Mouse (Mus musculus): ENCODE measurements around the gene Atxn1. TPM values are rescaled to one million over a fixed set of nuclear protein-coding genes. Genes with fewer than 3 reads are reported as not detected.

The Atxn1 gene
- polyA plus RNA-seq, 1 experiment, result 16.7 TPM

GRCm38 (mm10) chr13:45636435-45636834, 328.4 kb downstream of the Atxn1 start:
- 85% methylated on average over 3 of the region's 3 CpGs for WGBS
- TF ChIP-seq POLR2A (IDR thresholded peaks at IDR 0.05; ENCODE audit: borderline replicate concordance, extremely low read depth, low read depth, low read length), result no peak
- TF ChIP-seq CTCF (IDR thresholded peaks at IDR 0.05; ENCODE audit: insufficient read depth, low read length), result no peak
- peaks cover 3% of the 10 kb centered on the region; the same call in 1 of the 2 replicates for H3K4me1 ChIP-seq (ENCODE audit: control insufficient read depth, insufficient read depth, low read length)
- H3K4me3 ChIP-seq (replicated peaks; ENCODE audit: extremely low read depth, low read depth, low read length), result no peak overlapping the region
- DNase-seq, result no peak

- H3K4me3 ChIP-seq (replicated peaks; ENCODE audit: extremely low read depth, low read depth, low read length), result no peak overlapping the region
- no peak for TF ChIP-seq POLR2A (IDR thresholded peaks at IDR 0.05; ENCODE audit: borderline replicate concordance, extremely low read depth, low read depth, low read length)
- TF ChIP-seq CTCF (IDR thresholded peaks at IDR 0.05; ENCODE audit: insufficient read depth, low read length), result no peak
- H3K4me1 ChIP-seq (ENCODE audit: control insufficient read depth, insufficient read depth, low read length), result peaks cover 3% of the 10 kb centered on the region; the same call in 1 of the 2 replicates
- no peak for DNase-seq
These were observed 330.9 kb downstream of the Atxn1 start for GRCm38 (mm10) chr13:45633918-45634317.

- TF ChIP-seq POLR2A (IDR thresholded peaks at IDR 0.05; ENCODE audit: borderline replicate concordance, extremely low read depth, low read depth, low read length) (no peak), CTCF (IDR thresholded peaks at IDR 0.05; ENCODE audit: insufficient read depth, low read length) (no peak; the same call in 1 of the 2 replicates)
- DNase-seq, result no peak
- 76% methylated on average over 3 of the region's 3 CpGs for WGBS
- Histone ChIP-seq H3K4me3 (replicated peaks; ENCODE audit: extremely low read depth, low read depth, low read length) (no peak overlapping the region), H3K4me1 (ENCODE audit: control insufficient read depth, insufficient read depth, low read length) (peaks cover 7% of the 10 kb centered on the region)
These were observed 332.7 kb downstream of the Atxn1 start for GRCm38 (mm10) chr13:45632133-45632532.

GRCm38 (mm10) chr13:45630518-45631290, 334.1 kb downstream of the Atxn1 start:
- DNase-seq, result no peak
- WGBS, result 54% methylated on average over 12 of the region's 12 CpGs
- Histone ChIP-seq H3K4me3 (replicated peaks; ENCODE audit: extremely low read depth, low read depth, low read length) (no peak overlapping the region), H3K4me1 (ENCODE audit: control insufficient read depth, insufficient read depth, low read length) (peaks cover 7% of the 10 kb centered on the region)
- TF ChIP-seq CTCF (IDR thresholded peaks at IDR 0.05; ENCODE audit: insufficient read depth, low read length), result no peak

GRCm38 (mm10) chr13:45629750-45630149, 335.1 kb downstream of the Atxn1 start:
- TF ChIP-seq CTCF (IDR thresholded peaks at IDR 0.05; ENCODE audit: insufficient read depth, low read length) (no peak), POLR2A (IDR thresholded peaks at IDR 0.05; ENCODE audit: borderline replicate concordance, extremely low read depth, low read depth, low read length) (no peak)
- H3K4me3 ChIP-seq (replicated peaks; ENCODE audit: extremely low read depth, low read depth, low read length), result no peak overlapping the region
- WGBS, result 65% methylated on average over 1 of the region's 1 CpGs
- H3K4me1 ChIP-seq (ENCODE audit: control insufficient read depth, insufficient read depth, low read length), result peaks cover 7% of the 10 kb centered on the region
- DNase-seq, result no peak

- no peak for DNase-seq
- Histone ChIP-seq H3K4me3 (replicated peaks; ENCODE audit: extremely low read depth, low read depth, low read length) (no peak overlapping the region), H3K4me1 (ENCODE audit: control insufficient read depth, insufficient read depth, low read length) (peaks cover 5% of the 10 kb centered on the region)
- 81% methylated on average over 8 of the region's 8 CpGs for WGBS
- TF ChIP-seq POLR2A (IDR thresholded peaks at IDR 0.05; ENCODE audit: borderline replicate concordance, extremely low read depth, low read depth, low read length) (no peak), CTCF (IDR thresholded peaks at IDR 0.05; ENCODE audit: insufficient read depth, low read length) (no peak)
These were observed 336.5 kb downstream of the Atxn1 start for GRCm38 (mm10) chr13:45628341-45628740.

- Histone ChIP-seq H3K4me3 (replicated peaks; ENCODE audit: extremely low read depth, low read depth, low read length) (no peak overlapping the region), H3K4me1 (ENCODE audit: control insufficient read depth, insufficient read depth, low read length) (peaks cover 5% of the 10 kb centered on the region)
- TF ChIP-seq CTCF (IDR thresholded peaks at IDR 0.05; ENCODE audit: insufficient read depth, low read length), result no peak
- TF ChIP-seq POLR2A (IDR thresholded peaks at IDR 0.05; ENCODE audit: borderline replicate concordance, extremely low read depth, low read depth, low read length), result no peak
- DNase-seq, result peak; percentile 35
- 42% methylated on average over 8 of the region's 8 CpGs for WGBS
These were observed 337.5 kb downstream of the Atxn1 start for GRCm38 (mm10) chr13:45627206-45627751.

- no peak for DNase-seq
- H3K4me3 ChIP-seq (replicated peaks; ENCODE audit: extremely low read depth, low read depth, low read length), result no peak overlapping the region
- 86% methylated on average over 5 of the region's 5 CpGs for WGBS
- TF ChIP-seq POLR2A (IDR thresholded peaks at IDR 0.05; ENCODE audit: borderline replicate concordance, extremely low read depth, low read depth, low read length), result no peak
- TF ChIP-seq CTCF (IDR thresholded peaks at IDR 0.05; ENCODE audit: insufficient read depth, low read length), result no peak
- peaks cover 5% of the 10 kb centered on the region for H3K4me1 ChIP-seq (ENCODE audit: control insufficient read depth, insufficient read depth, low read length)
These were observed 339.1 kb downstream of the Atxn1 start for GRCm38 (mm10) chr13:45625740-45626139.

GRCm38 (mm10) chr13:45623846-45624245, 341.0 kb downstream of the Atxn1 start:
- 72% methylated on average over 1 of the region's 1 CpGs for WGBS
- TF ChIP-seq POLR2A (IDR thresholded peaks at IDR 0.05; ENCODE audit: borderline replicate concordance, extremely low read depth, low read depth, low read length) (no peak), CTCF (IDR thresholded peaks at IDR 0.05; ENCODE audit: insufficient read depth, low read length) (no peak)
- DNase-seq, result no peak
- peaks cover 5% of the 10 kb centered on the region for H3K4me1 ChIP-seq (ENCODE audit: control insufficient read depth, insufficient read depth, low read length)
- H3K4me3 ChIP-seq (replicated peaks; ENCODE audit: extremely low read depth, low read depth, low read length), result no peak overlapping the region

All from lung, adult 2 months (tissue).